Mouse (Mus musculus) liver, adult 2 months (tissue): ENCODE measurements around the gene Efcab11. TPM values are rescaled to one million over a fixed set of nuclear protein-coding genes. Genes with fewer than 3 reads are reported as not detected.

ENCODE experiments used
- DNase-seq: peaks from one replicate; pipeline ENCODE4 v3.0.0-alpha.2; 2011; ENCODE audit warnings: low read depth, low spot score; ENCODE audit errors: extremely low read depth
- H3K27ac ChIP-seq: fragments of 200-500 bp; replicated peaks from 2 replicates; pipeline ENCODE4 v1.5.1; 2012; ENCODE audit warnings: low read depth, mild to moderate bottlenecking, control low read depth, inconsistent platforms, low read length; ENCODE audit not compliant: insufficient read depth
- H3K27me3 ChIP-seq: fragments of 200-500 bp; 2 replicates; pipeline ENCODE4 v1.6.1; 2012; ENCODE audit warnings: mild to moderate bottlenecking, moderate library complexity, low read length, inconsistent platforms; ENCODE audit not compliant: control insufficient read depth, insufficient read depth
- H3K36me3 ChIP-seq: fragments of 200-500 bp; 2 replicates; pipeline ENCODE4 v1.6.1; 2012; ENCODE audit warnings: low read length, inconsistent platforms; ENCODE audit not compliant: control insufficient read depth, insufficient read depth
- H3K4me1 ChIP-seq: fragments of 200-500 bp; 2 replicates; pipeline ENCODE4 v1.6.1; 2011; ENCODE audit warnings: low read length; ENCODE audit not compliant: control insufficient read depth, insufficient read depth
- H3K4me3 ChIP-seq: fragments of 200-500 bp; 2 replicates; pipeline ENCODE4 v1.5.1; 2011; ENCODE audit warnings: low read depth, mild to moderate bottlenecking, control low read depth, low read length, moderate library complexity; ENCODE audit not compliant: insufficient read depth
- H3K79me2 ChIP-seq: fragments of 200-500 bp; 2 replicates; pipeline ENCODE4 v1.6.1; 2012; ENCODE audit warnings: inconsistent platforms, mild to moderate bottlenecking, low read length, moderate library complexity; ENCODE audit not compliant: control insufficient read depth, insufficient read depth
- H3K9ac ChIP-seq: fragments of 200-500 bp; 2 replicates; pipeline ENCODE4 v1.6.1; 2012; ENCODE audit warnings: low read depth, mild to moderate bottlenecking, control low read depth, inconsistent platforms, low read length
- CTCF ChIP-seq: fragments of 200-500 bp; IDR thresholded peaks from 2 replicates; pipeline ENCODE4 v1.5.1; 2011; ENCODE audit warnings: low read depth, low read length, control low read depth
- POLR2A ChIP-seq: fragments of 200-500 bp; IDR thresholded peaks from 2 replicates; pipeline ENCODE4 v1.6.1; 2011; ENCODE audit warnings: low read length, control low read depth; ENCODE audit not compliant: insufficient read depth; ENCODE audit errors: extremely low read depth
- WGBS: fragments of 180-500 bp; shearing (Covaris S2); methylation state at CpG from one replicate; pipeline ENCODE4 v1.1.7; 2018; 5-methylcytosine and 5-hydroxymethylcytosine counted together
- polyA plus RNA-seq: library from polyadenylated mRNA; depleted of rRNA; stranded (reverse); fragments of >200 nt; gene quantifications from 2 replicates; pipeline ENCODE4 v1.2.3, GENCODE M21; 2012; rRNA removed
- total RNA-seq: library from RNA; depleted of rRNA; stranded (reverse); fragments of >200 nt; gene quantifications from 2 replicates; pipeline ENCODE4 v1.2.3, GENCODE M21; 2014; rRNA removed

The Efcab11 gene
- total and polyA plus RNA-seq, 2 experiments, result 0.12 to 0.28 TPM

DNA sequence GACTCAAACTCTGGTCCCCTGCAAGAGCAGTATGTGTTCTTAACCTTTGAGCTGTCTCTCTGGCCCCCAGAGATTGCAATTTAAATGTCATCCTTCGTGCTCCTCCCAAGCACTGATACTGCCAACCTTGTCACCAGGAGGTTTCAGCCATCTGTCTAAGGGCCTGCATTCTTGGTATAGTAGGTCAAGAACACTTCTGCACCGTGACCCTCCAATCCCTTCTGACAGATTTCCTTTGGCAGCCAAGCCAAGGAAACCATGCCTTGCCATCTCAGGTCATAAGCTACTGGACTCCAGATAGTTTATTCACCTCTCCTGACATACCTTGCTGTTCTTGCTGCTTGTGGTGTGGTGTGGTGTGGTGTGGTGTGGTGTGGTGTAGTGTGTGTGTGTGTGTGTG is 235.5 kb downstream of the Efcab11 start:
- H3K36me3 ChIP-seq, result no peaks in the 10 kb centered on the region
- no peak for TF ChIP-seq CTCF
- TF ChIP-seq POLR2A, result no peak
- no peaks in the 10 kb centered on the region for H3K27me3 ChIP-seq
- no peak for DNase-seq
- 89% methylated on average over 2 of the region's 2 CpGs for WGBS
- no peak overlapping the region for H3K9ac ChIP-seq
- no peak overlapping the region for H3K4me3 ChIP-seq
- H3K79me2 ChIP-seq, result no peaks in the 10 kb centered on the region
- no peaks in the 10 kb centered on the region for H3K4me1 ChIP-seq
- H3K27ac ChIP-seq, result no peak overlapping the region

DNA sequence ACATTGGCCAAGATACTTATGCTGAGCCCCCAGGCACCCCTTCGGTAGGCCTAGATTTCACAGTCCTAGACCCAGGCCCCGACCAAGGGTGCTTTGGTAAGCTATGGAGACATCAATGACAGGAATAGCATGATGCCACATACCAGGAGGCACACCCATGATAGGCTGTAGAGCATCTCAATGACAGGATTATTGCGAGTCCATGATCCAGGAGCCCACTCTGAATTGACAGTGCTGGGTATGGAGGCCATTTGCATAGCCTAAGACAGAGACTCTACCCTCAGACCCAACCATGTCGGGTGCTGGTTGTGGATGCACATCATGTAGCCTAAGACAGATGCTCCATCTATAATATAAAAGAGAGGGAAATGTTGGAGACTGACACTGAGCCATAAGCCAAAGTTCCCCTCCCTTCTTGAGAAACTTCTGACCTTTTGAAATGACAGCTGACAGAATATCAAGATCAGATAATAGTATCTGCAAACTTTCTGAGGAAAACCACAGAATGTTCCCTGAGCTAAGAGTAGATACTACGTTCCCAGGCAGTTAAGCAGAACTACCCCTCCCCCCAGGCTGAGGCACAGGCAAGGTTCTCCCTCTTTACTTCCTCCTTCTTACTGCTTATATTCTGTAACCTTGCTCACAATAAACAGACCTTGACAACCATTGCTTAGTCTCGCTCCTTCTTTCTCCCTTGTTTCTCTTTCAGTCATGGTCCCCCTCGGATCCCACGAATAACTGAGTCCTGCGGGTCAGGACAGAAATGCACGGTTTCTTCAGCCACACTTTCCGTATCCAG is 237.5 kb downstream of the Efcab11 start:
- H3K27ac ChIP-seq, result peak overlapping the region; percentile 55

DNA sequence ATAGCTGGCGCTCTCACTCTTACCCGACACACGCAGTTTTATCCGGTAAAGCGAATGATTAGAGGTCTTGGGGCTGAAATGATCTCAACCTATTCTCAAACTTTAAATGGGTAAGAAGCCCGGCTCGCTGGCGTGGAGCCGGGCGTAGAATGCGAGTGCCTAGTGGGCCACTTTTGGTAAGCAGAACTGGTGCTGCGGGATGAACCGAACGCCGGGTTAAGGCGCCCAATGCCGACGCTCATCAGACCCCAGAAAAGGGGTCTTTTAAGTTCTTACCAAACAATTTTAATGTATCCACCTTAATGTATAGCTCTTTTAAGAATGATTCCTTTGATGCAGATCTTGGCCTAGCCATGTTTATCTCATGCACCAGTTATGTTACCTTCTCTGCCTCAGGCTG is 238.8 kb downstream of the Efcab11 start:
- Histone ChIP-seq H3K27me3 (no peaks in the 10 kb centered on the region), H3K79me2 (no peaks in the 10 kb centered on the region), H3K4me1 (no peaks in the 10 kb centered on the region), H3K9ac (no peak overlapping the region), H3K27ac (no peak overlapping the region), H3K4me3 (no peak overlapping the region), H3K36me3 (no peaks in the 10 kb centered on the region)
- no peak for TF ChIP-seq POLR2A
- no peak for TF ChIP-seq CTCF
- WGBS, result 91% methylated on average over 18 of the region's 18 CpGs
- no peak for DNase-seq

More for the DNA sequence above, 237.5 kb downstream of the Efcab11 start:
- TF ChIP-seq CTCF, result no peak
- TF ChIP-seq POLR2A, result no peak
- Histone ChIP-seq H3K4me3 (no peak overlapping the region), H3K27me3 (no peaks in the 10 kb centered on the region), H3K4me1 (no peaks in the 10 kb centered on the region), H3K79me2 (no peaks in the 10 kb centered on the region), H3K9ac (no peak overlapping the region; the same call in 1 of the 2 replicates), H3K36me3 (no peaks in the 10 kb centered on the region)
- DNase-seq, result peak; percentile 46
- WGBS, result 89% methylated on average over 11 of the region's 11 CpGs

DNA sequence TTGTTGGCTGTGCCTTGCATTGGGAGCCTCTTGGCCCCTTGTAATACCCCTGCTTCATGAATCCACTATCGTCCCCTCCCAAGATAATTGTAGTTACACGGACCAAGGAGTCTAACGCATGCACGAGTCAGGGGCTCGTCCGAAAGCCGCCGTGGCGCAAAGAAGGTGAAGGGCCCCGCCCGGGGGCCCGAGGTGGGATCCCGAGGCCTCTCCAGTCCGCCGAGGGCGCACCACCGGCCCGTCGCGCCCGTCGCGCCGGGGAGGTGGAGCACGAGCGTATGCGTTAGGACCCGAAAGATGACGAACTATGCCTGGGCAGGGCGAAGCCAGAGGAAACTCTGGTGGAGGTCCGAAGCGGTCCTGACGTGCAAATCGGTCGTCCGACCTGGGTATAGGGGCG is 239.3 kb downstream of the Efcab11 start:
- TF ChIP-seq POLR2A (no peak), CTCF (no peak)
- WGBS, result 85% methylated on average over 37 of the region's 37 CpGs
- Histone ChIP-seq H3K4me1 (no peaks in the 10 kb centered on the region), H3K79me2 (no peaks in the 10 kb centered on the region), H3K9ac (no peak overlapping the region), H3K27me3 (no peaks in the 10 kb centered on the region), H3K36me3 (no peaks in the 10 kb centered on the region), H3K27ac (no peak overlapping the region), H3K4me3 (no peak overlapping the region)
- no peak for DNase-seq

Other genes with a start within 250 kb of the Efcab11 start
- gene Tdp1, start 78 bp upstream of the Efcab11 start, total RNA-seq, result 3.0 and 4.6 TPM in 2 replicates
- 3.7 TPM in 2 replicates for gene Tdp1, start 78 bp upstream of the Efcab11 start, polyA plus RNA-seq
- gene Kcnk13, start 80.1 kb upstream of the Efcab11 start, total RNA-seq, result 0.34 and 0.65 TPM in 2 replicates
- 0.22 and 0.23 TPM in 2 replicates for gene Kcnk13, start 80.1 kb upstream of the Efcab11 start, polyA plus RNA-seq
- gene Psmc1, start 225.7 kb upstream of the Efcab11 start, total RNA-seq, result 89.4 and 104 TPM in 2 replicates
- 42.8 and 47.3 TPM in 2 replicates for gene Psmc1, start 225.7 kb upstream of the Efcab11 start, polyA plus RNA-seq